Mouse (Mus musculus) neural tube, embryonic 15.5 days (tissue): ENCODE measurements around the gene Olfr267. TPM values are rescaled to one million over a fixed set of nuclear protein-coding genes. Genes with fewer than 3 reads are reported as not detected.
A peak's percentile ranks its signal among the peaks of the same experiment; 100 is the strongest.

Source experiments
- ATAC-seq: fragments of 200-750 bp; cut with Nextera tagmentation; 2 replicates; pipeline ENCODE4 v1.8.0; 2017; ENCODE audit warnings: mild to moderate bottlenecking, moderate TSS enrichment, moderate library complexity; ENCODE audit not compliant: low FRiP score
- H3K27ac ChIP-seq: fragments of 300-500 bp; sonication (generic); replicated peaks from 2 replicates; pipeline ENCODE4 v1.5.1; 2015; ENCODE audit warnings: mild to moderate bottlenecking, inconsistent platforms
- H3K27me3 ChIP-seq: fragments of 300-500 bp; sonication (generic); replicated peaks from 2 replicates; pipeline ENCODE4 v1.6.1; 2015; ENCODE audit warnings: inconsistent platforms
- H3K36me3 ChIP-seq: fragments of 300-500 bp; sonication (generic); 2 replicates; pipeline ENCODE4 v1.6.1; 2015; ENCODE audit warnings: inconsistent platforms
- H3K4me1 ChIP-seq: fragments of 300-500 bp; sonication (generic); 2 replicates; pipeline ENCODE4 v1.6.1; 2015; ENCODE audit warnings: inconsistent platforms
- H3K4me2 ChIP-seq: fragments of 300-500 bp; sonication (generic); 2 replicates; pipeline ENCODE4 v1.6.1; 2015; ENCODE audit warnings: inconsistent platforms, mild to moderate bottlenecking, moderate library complexity
- H3K4me3 ChIP-seq: fragments of 300-500 bp; sonication (generic); replicated peaks from 2 replicates; pipeline ENCODE4 v1.5.1; 2015; ENCODE audit warnings: mild to moderate bottlenecking, inconsistent platforms
- H3K9ac ChIP-seq: fragments of 300-500 bp; sonication (generic); replicated peaks from 2 replicates; pipeline ENCODE4 v1.6.1; 2015; ENCODE audit warnings: mild to moderate bottlenecking, inconsistent platforms
- H3K9me3 ChIP-seq: fragments of 300-500 bp; sonication (generic); replicated peaks from 2 replicates; pipeline ENCODE4 v1.6.1; 2016; ENCODE audit warnings: inconsistent platforms
- WGBS: fragments of 180-500 bp; shearing (Covaris S2); methylation state at CpG from one replicate; pipeline ENCODE4 v1.1.7; 2015; ENCODE audit warnings: mixed read lengths; 5-methylcytosine and 5-hydroxymethylcytosine counted together
- polyA plus RNA-seq: library from polyadenylated mRNA; unstranded; fragments of >200 nt; fragmentation: Nextera tagmentation; extraction: Ambion mirVana; gene quantifications from 2 replicates; pipeline ENCODE4 v1.2.1, GENCODE M21; 2015

The Olfr267 gene
- polyA plus RNA-seq: not detected in 2 replicates

GRCm38 (mm10) chr4:58787616-58788015, at the start of gene Olfr267:
Gene Olfr267 (minus strand): TSS chr4:58787716.
- H3K36me3 ChIP-seq: no peaks in the 10 kb centered on the region
- H3K27me3 ChIP-seq: no peaks in the 10 kb centered on the region
- no peak within 1 kb of the TSS for H3K4me2 ChIP-seq
- H3K27ac ChIP-seq: no peak within 1 kb of the TSS
- H3K9me3 ChIP-seq: no peaks in the 10 kb centered on the region
- H3K4me3 ChIP-seq: no peak within 1 kb of the TSS
- no peaks in the 10 kb centered on the region for H3K4me1 ChIP-seq
- no peak for ATAC-seq
- no peak within 1 kb of the TSS for H3K9ac ChIP-seq

GRCm38 (mm10) chr4:58832908-58833307, 45.4 kb upstream of the Olfr267 start:
- Histone ChIP-seq H3K9me3 (no peaks in the 10 kb centered on the region), H3K27me3 (no peaks in the 10 kb centered on the region), H3K4me3 (no peak overlapping the region), H3K4me2 (no peak overlapping the region), H3K9ac (no peak overlapping the region), H3K4me1 (no peaks in the 10 kb centered on the region), H3K27ac (no peak overlapping the region), H3K36me3 (peaks cover 18% of the 10 kb centered on the region)
- no peak for ATAC-seq
- 93% methylated on average over 3 of the region's 3 CpGs for WGBS

DNA sequence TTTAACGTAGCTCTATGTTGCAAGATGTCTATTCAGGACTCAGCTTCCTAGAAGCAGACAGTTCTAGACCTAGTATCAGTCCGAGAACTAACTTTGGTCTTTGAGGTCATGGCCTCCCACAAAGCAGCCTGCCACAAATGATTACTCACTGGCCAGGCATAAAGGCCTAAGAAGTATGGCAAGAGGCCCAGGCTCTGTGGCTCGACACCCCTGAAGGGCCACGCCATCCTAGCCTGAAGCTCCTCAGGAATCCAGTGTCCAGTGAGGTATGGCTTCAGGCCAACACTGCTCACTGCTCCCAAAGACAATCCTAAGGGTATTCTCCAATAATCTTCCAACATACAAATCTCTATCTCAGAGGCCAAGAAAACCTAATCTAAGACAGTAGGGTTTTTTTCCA, 38.4 kb upstream of the Olfr267 start:
- no peak overlapping the region for H3K27ac ChIP-seq
- ATAC-seq: no peak
- H3K27me3 ChIP-seq: no peaks in the 10 kb centered on the region
- no peaks in the 10 kb centered on the region for H3K9me3 ChIP-seq
- no peak overlapping the region for H3K4me2 ChIP-seq
- no peak overlapping the region for H3K4me3 ChIP-seq
- 80% methylated on average over 4 of the region's 4 CpGs for WGBS
- peaks cover 41% of the 10 kb centered on the region for H3K36me3 ChIP-seq
- no peaks in the 10 kb centered on the region for H3K4me1 ChIP-seq
- H3K9ac ChIP-seq: no peak overlapping the region

GRCm38 (mm10) chr4:58786659-58787058, 857 bp downstream of the Olfr267 start:
- no peak overlapping the region for H3K4me3 ChIP-seq

GRCm38 (mm10) chr4:58763417-58763816, 24.1 kb downstream of the Olfr267 start:
- 95% methylated on average over 3 of the region's 3 CpGs for WGBS
- Histone ChIP-seq H3K9ac (no peak overlapping the region), H3K9me3 (no peaks in the 10 kb centered on the region), H3K4me1 (no peaks in the 10 kb centered on the region), H3K27me3 (no peaks in the 10 kb centered on the region), H3K36me3 (no peaks in the 10 kb centered on the region), H3K27ac (no peak overlapping the region), H3K4me2 (no peak overlapping the region), H3K4me3 (no peak overlapping the region)
- ATAC-seq: no peak

More at GRCm38 (mm10) chr4:58786659-58787058, 857 bp downstream of the Olfr267 start:
- Histone ChIP-seq H3K4me2 (no peak overlapping the region), H3K9ac (no peak overlapping the region), H3K27me3 (no peaks in the 10 kb centered on the region), H3K4me1 (no peaks in the 10 kb centered on the region), H3K9me3 (no peaks in the 10 kb centered on the region), H3K27ac (no peak overlapping the region), H3K36me3 (no peaks in the 10 kb centered on the region)
- 87% methylated on average over 3 of the region's 3 CpGs for WGBS
- no peak for ATAC-seq

DNA sequence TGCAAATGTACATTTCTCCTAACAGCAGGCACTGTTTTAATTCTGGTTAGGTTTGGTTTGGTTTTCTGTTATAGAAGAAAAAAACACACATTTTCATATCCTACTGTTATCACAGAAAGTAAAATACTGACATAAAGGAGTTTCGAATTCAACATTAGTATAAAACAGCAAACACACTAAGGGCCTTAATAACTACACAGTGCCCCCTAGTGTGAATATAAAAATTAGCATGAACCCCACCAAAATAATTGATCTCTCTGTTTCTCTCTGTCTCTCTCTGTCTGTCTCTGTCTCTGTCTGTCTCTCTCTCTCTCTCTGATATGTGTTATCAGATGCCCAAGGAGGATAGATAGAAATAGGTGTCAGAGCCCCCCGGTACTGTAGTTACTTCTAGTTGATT, 38.0 kb downstream of the Olfr267 start:
- Histone ChIP-seq H3K9me3 (no peaks in the 10 kb centered on the region), H3K9ac (no peak overlapping the region), H3K27me3 (no peaks in the 10 kb centered on the region), H3K4me2 (no peak overlapping the region), H3K4me3 (no peak overlapping the region), H3K4me1 (0 out of 2 replicates have a peak, but pooled peaks cover 2% of the 10 kb centered on the region), H3K36me3 (no peaks in the 10 kb centered on the region), H3K27ac (no peak overlapping the region)
- 69% methylated on average over 2 of the region's 2 CpGs for WGBS
- ATAC-seq: no peak

- no peak overlapping the region for H3K27ac ChIP-seq
- no peak for ATAC-seq
- H3K4me3 ChIP-seq: no peak overlapping the region
- H3K9ac ChIP-seq: no peak overlapping the region
- 0 out of 2 replicates have a peak, but pooled peaks cover 2% of the 10 kb centered on the region for H3K4me1 ChIP-seq
- 61% methylated on average over 10 of the region's 10 CpGs for WGBS
- H3K4me2 ChIP-seq: no peak overlapping the region
- H3K27me3 ChIP-seq: no peaks in the 10 kb centered on the region
- no peaks in the 10 kb centered on the region for H3K9me3 ChIP-seq
- no peaks in the 10 kb centered on the region for H3K36me3 ChIP-seq
Measured at GRCm38 (mm10) chr4:58749101-58749500, 38.4 kb downstream of the Olfr267 start.

DNA sequence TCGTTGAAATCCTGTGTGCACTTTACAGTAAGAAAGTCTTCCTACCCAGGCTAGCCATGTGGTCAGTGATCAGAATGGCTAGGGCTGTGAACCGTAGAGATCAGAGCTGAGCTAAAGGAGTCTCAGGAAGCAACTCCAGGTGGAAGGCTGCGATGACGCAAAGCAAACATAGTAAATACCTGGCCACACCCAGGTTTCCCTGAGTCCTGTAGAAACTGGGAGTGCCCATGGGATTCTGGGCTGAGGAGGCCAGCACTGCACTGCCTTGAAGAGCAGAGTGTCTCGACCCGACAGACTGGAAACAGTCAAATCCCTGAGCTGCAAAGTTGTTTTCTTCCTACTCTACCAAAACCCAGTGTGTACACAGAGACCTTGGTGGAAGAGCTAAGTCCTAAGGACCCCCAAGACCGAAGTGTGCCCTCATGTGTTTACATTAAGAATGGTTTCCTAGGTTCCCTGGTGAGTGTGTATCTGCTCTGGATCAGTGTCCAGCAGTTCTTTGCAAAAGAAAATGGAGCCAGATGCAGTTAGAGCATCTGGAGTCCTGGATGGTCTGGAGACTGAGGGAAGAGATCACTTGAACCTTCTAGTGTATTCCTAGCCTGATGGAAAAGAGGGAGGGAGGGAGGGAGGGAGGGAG, 41.8 kb downstream of the Olfr267 start:
- no peaks in the 10 kb centered on the region for H3K9me3 ChIP-seq
- no peak overlapping the region for H3K4me2 ChIP-seq
- no peak overlapping the region for H3K9ac ChIP-seq
- 0 out of 2 replicates have a peak, but pooled peaks cover 2% of the 10 kb centered on the region for H3K4me1 ChIP-seq
- ATAC-seq: no peak
- H3K36me3 ChIP-seq: no peaks in the 10 kb centered on the region
- H3K27me3 ChIP-seq: no peaks in the 10 kb centered on the region
- H3K27ac ChIP-seq: no peak overlapping the region
- WGBS: 92% methylated on average over 7 of the region's 7 CpGs
- no peak overlapping the region for H3K4me3 ChIP-seq

DNA sequence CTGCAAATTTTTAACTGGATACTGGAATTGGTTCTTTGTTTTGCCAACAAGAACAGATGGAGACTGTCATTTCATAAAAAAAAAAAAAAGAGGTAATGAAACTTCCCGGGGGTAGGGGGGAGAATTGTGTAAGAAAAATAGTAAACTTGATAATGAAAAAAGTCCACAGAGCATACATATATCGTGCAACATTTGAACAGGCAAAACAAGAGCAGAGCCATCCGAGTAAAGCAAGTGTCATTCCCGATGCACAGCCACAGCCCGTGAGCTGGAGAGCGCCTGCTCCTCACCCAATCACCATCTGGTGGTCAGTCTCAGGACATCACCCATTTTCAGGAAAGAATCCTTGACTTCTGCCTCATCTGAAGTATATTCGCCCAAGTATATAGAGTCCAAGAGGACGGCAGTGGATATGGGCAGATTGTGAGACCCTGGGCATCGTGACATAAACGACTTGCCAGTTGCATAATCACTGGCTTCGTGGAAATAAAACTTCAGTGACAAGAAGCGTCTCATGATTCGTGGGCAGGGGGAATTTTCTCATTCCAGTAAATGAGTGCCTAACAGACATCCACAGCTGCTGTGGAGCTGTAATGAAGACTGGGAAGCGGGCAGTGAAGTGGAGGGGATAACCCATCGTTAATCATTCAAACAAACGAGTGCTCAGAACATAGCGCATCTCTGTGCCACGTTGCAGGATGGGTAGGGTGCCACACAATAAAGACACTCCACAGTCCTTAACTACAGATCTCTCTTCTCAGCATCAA, 50.5 kb downstream of the Olfr267 start:
- Histone ChIP-seq H3K27me3 (no peaks in the 10 kb centered on the region), H3K9ac (no peak overlapping the region), H3K4me2 (peak overlapping the region; percentile 6; the same call in 1 of the 2 replicates), H3K27ac (no peak overlapping the region), H3K4me3 (no peak overlapping the region), H3K9me3 (no peaks in the 10 kb centered on the region), H3K36me3 (no peaks in the 10 kb centered on the region), H3K4me1 (0 out of 2 replicates have a peak, but pooled peaks cover 5% of the 10 kb centered on the region)
- no peak for ATAC-seq
- WGBS: 71% methylated on average over 18 of the region's 18 CpGs

Other genes with a start within 250 kb of the Olfr267 start
- 15.9 and 25.3 TPM in 2 replicates for gene Lpar1, start 233.8 kb downstream of the Olfr267 start, polyA plus RNA-seq
- gene Ecpas, start 125.0 kb upstream of the Olfr267 start, polyA plus RNA-seq: 33.0 and 34.5 TPM in 2 replicates
- gene Zkscan16, start 155.9 kb upstream of the Olfr267 start, polyA plus RNA-seq: 1.8 and 2.1 TPM in 2 replicates
- 4.3 and 14.8 TPM in 2 replicates for gene Ptgr1, start 199.4 kb upstream of the Olfr267 start, polyA plus RNA-seq
- gene Dnajc25, start 207.3 kb upstream of the Olfr267 start, polyA plus RNA-seq: 8.2 and 9.4 TPM in 2 replicates
- 7.0 and 8.2 TPM in 2 replicates for gene Gm20503, start 215.5 kb upstream of the Olfr267 start, polyA plus RNA-seq
- 180 and 198 TPM in 2 replicates for gene Gng10, start 247.4 kb upstream of the Olfr267 start, polyA plus RNA-seq